Comparison of ENCODE assay signal across 7 mouse cellular contexts in genomic region chrX:48257011-48257410, GRCm38 (mm10). TPM values are rescaled to one million over a fixed set of nuclear protein-coding genes. Genes with fewer than 3 reads are reported as not detected.
DNase-seq lines count a peak whose midpoint lies in the region; ATAC-seq and TF ChIP-seq lines count a peak whose summit lies in the region.

No protein-coding gene starts in this region.

- no peak for TF ChIP-seq POLR2A in lung, adult 2 months (IDR thresholded peaks at IDR 0.05; ENCODE audit: borderline replicate concordance, extremely low read depth, low read depth, low read length)
- TF ChIP-seq POLR2A in embryonic fibroblast, embryonic 13.5 days (IDR thresholded peaks at IDR 0.05; ENCODE audit: low read depth, low read length), result no peak

- no peaks in the 10 kb centered on the region for H3K27me3 ChIP-seq in limb, embryonic 11.5 days (ENCODE audit: control insufficient read depth, insufficient read depth, low read length)
- no peaks in the 10 kb centered on the region for H3K27me3 ChIP-seq in neural tube, embryonic 14.5 days (ENCODE audit: control insufficient read depth, insufficient read depth, low read length)

- H3K9me3 ChIP-seq in limb, embryonic 11.5 days (ENCODE audit: control insufficient read depth, low read length), result no peaks in the 10 kb centered on the region
- no peaks in the 10 kb centered on the region for H3K9me3 ChIP-seq in neural tube, embryonic 14.5 days (ENCODE audit: control insufficient read depth, low read length)

- 0 out of 2 replicates have a peak overlapping the region, but pooled peaks have one; percentile 40 for H3K9ac ChIP-seq in limb, embryonic 11.5 days (ENCODE audit: low read length)
- no peak overlapping the region; the same call in 1 of the 2 replicates for H3K9ac ChIP-seq in neural tube, embryonic 14.5 days (replicated peaks; ENCODE audit: low read depth, low read length)

- 0 out of 2 replicates have a peak, but pooled peaks cover 2% of the 10 kb centered on the region for H3K4me1 ChIP-seq in lung, adult 2 months (ENCODE audit: control insufficient read depth, insufficient read depth, low read length)
- H3K4me1 ChIP-seq in embryonic fibroblast, embryonic 13.5 days (ENCODE audit: control insufficient read depth, insufficient read depth, low read length), result no peaks in the 10 kb centered on the region
- H3K4me1 ChIP-seq in limb, embryonic 11.5 days (ENCODE audit: control insufficient read depth, insufficient read depth, low read length), result no peaks in the 10 kb centered on the region
- no peaks in the 10 kb centered on the region for H3K4me1 ChIP-seq in neural tube, embryonic 14.5 days (ENCODE audit: control insufficient read depth, insufficient read depth, low read length)

- H3K4me3 ChIP-seq in lung, adult 2 months (replicated peaks; ENCODE audit: extremely low read depth, low read depth, low read length), result peak overlapping the region; percentile 75
- H3K4me3 ChIP-seq in embryonic fibroblast, embryonic 13.5 days (ENCODE audit: insufficient read depth, low read length), result peak overlapping the region; percentile 85
- H3K4me3 ChIP-seq in limb, embryonic 11.5 days (ENCODE audit: low read depth, low read length), result peak overlapping the region; percentile 45
- peak overlapping the region; percentile 41 for H3K4me3 ChIP-seq in neural tube, embryonic 14.5 days (ENCODE audit: low read depth, low read length)

- no peak for ATAC-seq in limb, embryonic 11.5 days (ENCODE audit: insufficient number of reproducible peaks, low FRiP score, low TSS enrichment, low read depth)
- ATAC-seq in neural tube, embryonic 14.5 days (ENCODE audit: low read depth), result no peak

- H3K27ac ChIP-seq in embryonic fibroblast, embryonic 13.5 days (ENCODE audit: insufficient read depth, low read length), result peak overlapping the region; percentile 45
- H3K27ac ChIP-seq in limb, embryonic 11.5 days (replicated peaks; ENCODE audit: low read depth, low read length), result no peak overlapping the region
- no peak overlapping the region for H3K27ac ChIP-seq in neural tube, embryonic 14.5 days (ENCODE audit: low read depth, low read length)

- H3K4me2 ChIP-seq in limb, embryonic 11.5 days (ENCODE audit: low read depth, severe bottlenecking), result peak overlapping the region; percentile 46
- H3K4me2 ChIP-seq in neural tube, embryonic 14.5 days (ENCODE audit: low read depth, low read length), result peak overlapping the region; percentile 42

- H3K36me3 ChIP-seq in limb, embryonic 11.5 days (ENCODE audit: control insufficient read depth, insufficient read depth, low read length), result no peaks in the 10 kb centered on the region
- H3K36me3 ChIP-seq in neural tube, embryonic 14.5 days (ENCODE audit: control insufficient read depth, insufficient read depth, low read length), result no peaks in the 10 kb centered on the region

- DNase-seq in lung, adult 2 months, result no peak
- no peak for DNase-seq in lung, postnatal 14 days
- DNase-seq in limb, embryonic 11.5 days (ENCODE audit: low spot score), result no peak
- DNase-seq in thymus, postnatal 10 days (ENCODE audit: low spot score in 2 of 2), result no peak
- DNase-seq in retina, embryonic 14.5 days (ENCODE audit: low spot score), result no peak

- 19% methylated on average over 16 of the region's 16 CpGs for WGBS in lung, adult 2 months
- 15% methylated on average over 16 of the region's 16 CpGs for WGBS in limb, embryonic 11.5 days
- 12% methylated on average over 16 of the region's 16 CpGs for WGBS in neural tube, embryonic 14.5 days

- TF ChIP-seq CTCF in lung, adult 2 months (IDR thresholded peaks at IDR 0.05; ENCODE audit: insufficient read depth, low read length), result no peak
- TF ChIP-seq CTCF in embryonic fibroblast, embryonic 13.5 days (IDR thresholded peaks at IDR 0.05; ENCODE audit: borderline replicate concordance, insufficient read depth, low read length), result no peak

RNA-seq across cellular contexts. Expression of gene Utp14a, which starts 0.3 kb away (rescaled TPM):
- 1.8 and 2.9 TPM in 2 replicates for polyA plus RNA-seq in lung, adult 2 months (2012; rRNA removed)
- polyA plus RNA-seq in embryonic fibroblast, embryonic 13.5 days (2011; ENCODE audit: insufficient read length, low read depth, missing spikeins), result 26.9 and 29.3 TPM in 2 replicates
- 25.4 and 27.3 TPM in 2 replicates for polyA plus RNA-seq in limb, embryonic 11.5 days (2014; fragmentation: Nextera tagmentation; extraction: Ambion mirVana)
- polyA plus RNA-seq in neural tube, embryonic 14.5 days (2014; fragmentation: Nextera tagmentation; extraction: Ambion mirVana), result 15.9 and 17.0 TPM in 2 replicates

RNA-seq across cellular contexts. Expression of gene Zdhhc9, which starts 48.3 kb away (rescaled TPM):
- polyA plus RNA-seq in lung, adult 2 months (2012; rRNA removed), result 21.6 and 31.0 TPM in 2 replicates
- 53.6 and 53.8 TPM in 2 replicates for polyA plus RNA-seq in embryonic fibroblast, embryonic 13.5 days (2011; ENCODE audit: insufficient read length, low read depth, missing spikeins)
- polyA plus RNA-seq in limb, embryonic 11.5 days (2014; fragmentation: Nextera tagmentation; extraction: Ambion mirVana), result 3.6 and 4.3 TPM in 2 replicates
- polyA plus RNA-seq in neural tube, embryonic 14.5 days (2014; fragmentation: Nextera tagmentation; extraction: Ambion mirVana), result 10.4 and 11.3 TPM in 2 replicates
